Mouse (Mus musculus): ENCODE measurements around the gene Gucd1.

GRCm38 (mm10) chr10:75552106-75552505, 34.3 kb upstream of the Gucd1 start:
- TF ChIP-seq CTCF (IDR thresholded peaks at IDR 0.05; ENCODE audit: insufficient read depth, low read length): no peak
- no peak for TF ChIP-seq POLR2A (IDR thresholded peaks at IDR 0.05; ENCODE audit: borderline replicate concordance, extremely low read depth, low read depth, low read length)
